Mouse (Mus musculus): ENCODE measurements around the gene Polr2c.

DNA sequence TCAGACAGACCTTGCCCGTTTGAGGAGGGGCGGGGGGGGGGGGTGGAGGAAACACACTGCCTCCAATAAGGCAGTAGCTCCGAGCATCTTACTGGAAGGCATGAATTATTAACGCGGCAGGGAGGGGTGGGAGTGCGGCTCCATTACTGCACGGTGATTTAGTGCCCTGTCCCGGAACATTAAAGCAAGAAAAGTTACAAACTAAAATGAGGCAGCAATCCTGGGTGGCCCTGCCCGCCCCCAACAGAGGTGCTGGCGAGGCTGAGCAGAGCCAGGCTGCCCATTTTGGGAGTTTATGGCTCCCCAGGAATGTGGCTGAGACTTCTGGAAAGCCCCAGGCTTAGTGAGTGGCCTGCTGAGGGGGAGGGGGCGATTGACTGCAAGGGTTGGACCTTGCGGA, 46.5 kb downstream of the Polr2c start:
- TF ChIP-seq GATA1 (IDR thresholded peaks at IDR 0.05; ENCODE audit: borderline replicate concordance, low read length) = no peak
- no peak for TF ChIP-seq FLI1 (IDR thresholded peaks at IDR 0.05; ENCODE audit: low read length)
